14 mouse cellular contexts compared by ENCODE assay signal in genomic region chr11:75540209-75540608, GRCm38 (mm10). TPM values are rescaled to one million over a fixed set of nuclear protein-coding genes. Genes with fewer than 3 reads are reported as not detected.
A peak's percentile ranks its signal among the peaks of the same experiment; 100 is the strongest.
DNase-seq lines count a peak whose midpoint lies in the region; ATAC-seq and TF ChIP-seq lines count a peak whose summit lies in the region.
"Had no signal": no experiment of that assay in that cellular context is flagged by ENCODE, and none has a peak within 500 bp of the region (broad histone marks: within the 10 kb centered on the region; RNA-seq: fewer than 3 reads in every experiment).

No protein-coding gene starts in this region.

- DNase-seq in forebrain, embryonic 14.5 days (ENCODE audit: low spot score): no peak
- no peak for DNase-seq in hindbrain, embryonic 14.5 days (ENCODE audit: low spot score)
- DNase-seq in midbrain, embryonic 11.5 days (ENCODE audit: low spot score, missing footprints): no peak
- DNase-seq in right cerebral cortex, postnatal 14 days: no peak
- DNase-seq: cerebellum, adult 11-12 months; embryo, embryonic 11 days had no signal

- WGBS in forebrain, embryonic 15.5 days: 83% methylated on average over 8 of the region's 8 CpGs
- WGBS in forebrain, embryonic 14.5 days: 84% methylated on average over 8 of the region's 8 CpGs
- WGBS in hindbrain, embryonic 14.5 days: 85% methylated on average over 8 of the region's 8 CpGs
- WGBS in hindbrain, embryonic 12.5 days: 83% methylated on average over 8 of the region's 8 CpGs
- WGBS in midbrain, embryonic 11.5 days: 88% methylated on average over 8 of the region's 8 CpGs
- 89% methylated on average over 8 of the region's 8 CpGs for WGBS in midbrain, embryonic 13.5 days

- H3ac ChIP-seq in myocyte (ENCODE audit: control insufficient read depth, insufficient read length): no peak overlapping the region

- peak overlapping the region; percentile 47 for H3K27ac ChIP-seq in forebrain, embryonic 15.5 days (replicated peaks)
- H3K27ac ChIP-seq in forebrain, embryonic 14.5 days (ENCODE audit: low read depth, low read length): no peak overlapping the region
- 0 out of 2 replicates have a peak overlapping the region, but pooled peaks have one; percentile 8 for H3K27ac ChIP-seq in hindbrain, embryonic 14.5 days
- no peak overlapping the region for H3K27ac ChIP-seq in hindbrain, embryonic 12.5 days
- H3K27ac ChIP-seq in midbrain, embryonic 11.5 days (ENCODE audit: low read depth, low read length): 0 out of 2 replicates have a peak overlapping the region, but pooled peaks have one; percentile 6
- H3K27ac ChIP-seq in midbrain, embryonic 13.5 days: no peak overlapping the region
- H3K27ac ChIP-seq: forebrain, embryonic 12.5 days; limb, embryonic 13.5 days had no signal

- no peak overlapping the region for H3K4me3 ChIP-seq in forebrain, embryonic 15.5 days
- H3K4me3 ChIP-seq in forebrain, embryonic 14.5 days (ENCODE audit: low read depth, low read length): no peak overlapping the region
- H3K4me3 ChIP-seq in hindbrain, embryonic 14.5 days (replicated peaks; ENCODE audit: low read length): no peak overlapping the region
- H3K4me3 ChIP-seq in hindbrain, embryonic 12.5 days: no peak overlapping the region
- no peak overlapping the region for H3K4me3 ChIP-seq in midbrain, embryonic 11.5 days (ENCODE audit: low read depth, low read length)
- H3K4me3 ChIP-seq in midbrain, embryonic 13.5 days (replicated peaks): no peak overlapping the region
- H3K4me3 ChIP-seq in myocyte: no peak overlapping the region
- H3K4me3 ChIP-seq: forebrain, embryonic 12.5 days; limb, embryonic 13.5 days; lung, embryonic 15.5 days had no signal

- H3K9ac ChIP-seq in forebrain, embryonic 15.5 days (replicated peaks): no peak overlapping the region
- H3K9ac ChIP-seq in forebrain, embryonic 14.5 days (ENCODE audit: low read length): no peak overlapping the region
- H3K9ac ChIP-seq in hindbrain, embryonic 14.5 days: peak overlapping the region; percentile 14; the same call in 1 of the 2 replicates
- no peak overlapping the region for H3K9ac ChIP-seq in hindbrain, embryonic 12.5 days
- no peak overlapping the region for H3K9ac ChIP-seq in midbrain, embryonic 11.5 days (ENCODE audit: low read length)
- no peak overlapping the region for H3K9ac ChIP-seq in midbrain, embryonic 13.5 days (replicated peaks)
- H3K9ac ChIP-seq: forebrain, embryonic 12.5 days; limb, embryonic 13.5 days; lung, embryonic 15.5 days had no signal

- no peaks in the 10 kb centered on the region for H3K79me2 ChIP-seq in myocyte (ENCODE audit: control insufficient read depth, insufficient read depth)

- ATAC-seq in forebrain, embryonic 15.5 days (replicated peaks): no peak
- ATAC-seq in forebrain, embryonic 14.5 days: no peak
- ATAC-seq in hindbrain, embryonic 14.5 days (ENCODE audit: low FRiP score): no peak
- ATAC-seq in hindbrain, embryonic 12.5 days (ENCODE audit: low FRiP score): no peak
- ATAC-seq in midbrain, embryonic 11.5 days (ENCODE audit: low FRiP score): no peak
- no peak for ATAC-seq in midbrain, embryonic 13.5 days

- peaks cover 23% of the 10 kb centered on the region for H3K4me1 ChIP-seq in forebrain, embryonic 15.5 days
- peaks cover 3% of the 10 kb centered on the region; the same call in 1 of the 2 replicates for H3K4me1 ChIP-seq in forebrain, embryonic 14.5 days (ENCODE audit: control insufficient read depth, insufficient read depth, low read length)
- peaks cover 21% of the 10 kb centered on the region for H3K4me1 ChIP-seq in hindbrain, embryonic 14.5 days (replicated peaks; ENCODE audit: control insufficient read depth, insufficient read depth, low read length)
- peaks cover 24% of the 10 kb centered on the region for H3K4me1 ChIP-seq in hindbrain, embryonic 12.5 days
- no peaks in the 10 kb centered on the region for H3K4me1 ChIP-seq in midbrain, embryonic 11.5 days (ENCODE audit: control insufficient read depth, insufficient read depth, low read length)
- H3K4me1 ChIP-seq in midbrain, embryonic 13.5 days (replicated peaks): peaks cover 25% of the 10 kb centered on the region

- no peak overlapping the region for H3K4me2 ChIP-seq in forebrain, embryonic 15.5 days (replicated peaks)
- no peak overlapping the region for H3K4me2 ChIP-seq in forebrain, embryonic 14.5 days (ENCODE audit: low read length)
- H3K4me2 ChIP-seq in hindbrain, embryonic 14.5 days (replicated peaks): no peak overlapping the region
- H3K4me2 ChIP-seq in hindbrain, embryonic 12.5 days (replicated peaks): no peak overlapping the region
- no peak overlapping the region for H3K4me2 ChIP-seq in midbrain, embryonic 11.5 days
- no peak overlapping the region for H3K4me2 ChIP-seq in midbrain, embryonic 13.5 days (replicated peaks)
- H3K4me2 ChIP-seq in myocyte (ENCODE audit: low read depth): no peak overlapping the region
- H3K4me2 ChIP-seq: forebrain, embryonic 12.5 days; limb, embryonic 13.5 days; lung, embryonic 15.5 days had no signal

- H3K36me3 ChIP-seq in forebrain, embryonic 15.5 days: no peaks in the 10 kb centered on the region
- peaks cover 5% of the 10 kb centered on the region; the same call in 1 of the 2 replicates for H3K36me3 ChIP-seq in forebrain, embryonic 14.5 days (ENCODE audit: control insufficient read depth, insufficient read depth, low read length)
- H3K36me3 ChIP-seq in hindbrain, embryonic 14.5 days (replicated peaks; ENCODE audit: control insufficient read depth, insufficient read depth): peaks cover 19% of the 10 kb centered on the region; the same call in 1 of the 2 replicates
- H3K36me3 ChIP-seq in hindbrain, embryonic 12.5 days: 0 out of 2 replicates have a peak, but pooled peaks cover 9% of the 10 kb centered on the region
- H3K36me3 ChIP-seq in midbrain, embryonic 11.5 days (ENCODE audit: control insufficient read depth, insufficient read depth, low read length): no peaks in the 10 kb centered on the region
- peaks cover 19% of the 10 kb centered on the region; the same call in 1 of the 2 replicates for H3K36me3 ChIP-seq in midbrain, embryonic 13.5 days
- no peaks in the 10 kb centered on the region for H3K36me3 ChIP-seq in myocyte (ENCODE audit: control insufficient read depth, insufficient read depth)
- H3K36me3 ChIP-seq: forebrain, embryonic 12.5 days; limb, embryonic 13.5 days; lung, embryonic 15.5 days had no signal

- no peaks in the 10 kb centered on the region for H3K9me3 ChIP-seq in forebrain, embryonic 15.5 days
- H3K9me3 ChIP-seq in forebrain, embryonic 14.5 days (replicated peaks; ENCODE audit: control insufficient read depth, low read length): no peaks in the 10 kb centered on the region
- H3K9me3 ChIP-seq in hindbrain, embryonic 14.5 days (ENCODE audit: control insufficient read depth, low read length): no peaks in the 10 kb centered on the region
- H3K9me3 ChIP-seq in hindbrain, embryonic 12.5 days (replicated peaks): no peaks in the 10 kb centered on the region
- no peaks in the 10 kb centered on the region for H3K9me3 ChIP-seq in midbrain, embryonic 11.5 days (ENCODE audit: control insufficient read depth, low read length)
- no peaks in the 10 kb centered on the region for H3K9me3 ChIP-seq in midbrain, embryonic 13.5 days
- H3K9me3 ChIP-seq: forebrain, embryonic 12.5 days; limb, embryonic 13.5 days; lung, embryonic 15.5 days had no signal

- no peak for TF ChIP-seq POLR2A in myocyte (IDR thresholded peaks at IDR 0.05; ENCODE audit: insufficient read length, low read depth)

- no peaks in the 10 kb centered on the region for H3K27me3 ChIP-seq in forebrain, embryonic 15.5 days
- H3K27me3 ChIP-seq in forebrain, embryonic 14.5 days (replicated peaks; ENCODE audit: control insufficient read depth, insufficient read depth, low read length): no peaks in the 10 kb centered on the region
- no peaks in the 10 kb centered on the region for H3K27me3 ChIP-seq in hindbrain, embryonic 14.5 days (ENCODE audit: control insufficient read depth, insufficient read depth, low read length)
- no peaks in the 10 kb centered on the region for H3K27me3 ChIP-seq in hindbrain, embryonic 12.5 days
- H3K27me3 ChIP-seq in midbrain, embryonic 11.5 days (ENCODE audit: control insufficient read depth, insufficient read depth, low read length): no peaks in the 10 kb centered on the region
- H3K27me3 ChIP-seq in midbrain, embryonic 13.5 days: no peaks in the 10 kb centered on the region
- no peaks in the 10 kb centered on the region for H3K27me3 ChIP-seq in myocyte (ENCODE audit: control insufficient read depth, insufficient read depth, insufficient read length)
- H3K27me3 ChIP-seq: forebrain, embryonic 12.5 days; limb, embryonic 13.5 days; lung, embryonic 15.5 days had no signal

RNA-seq across cellular contexts. Expression of gene Slc43a2, which starts 8.7 kb away (rescaled TPM):
- polyA plus RNA-seq in forebrain, embryonic 15.5 days (2015; fragmentation: Nextera tagmentation; extraction: Ambion mirVana): 12.1 and 12.6 TPM in 2 replicates
- polyA plus RNA-seq in forebrain, embryonic 14.5 days (2014; fragmentation: Nextera tagmentation; extraction: Ambion mirVana): 6.5 and 9.1 TPM in 2 replicates
- 13.8 and 15.2 TPM in 2 replicates for polyA plus RNA-seq in hindbrain, embryonic 14.5 days (2014; fragmentation: Nextera tagmentation; extraction: Ambion mirVana)
- polyA plus RNA-seq in hindbrain, embryonic 12.5 days (2016; fragmentation: Nextera tagmentation; extraction: Ambion mirVana): 15.9 and 16.5 TPM in 2 replicates
- 3.3 and 3.7 TPM in 2 replicates for polyA plus RNA-seq in midbrain, embryonic 11.5 days (2014; fragmentation: Nextera tagmentation; extraction: Ambion mirVana)
- polyA plus RNA-seq in midbrain, embryonic 13.5 days (2015; fragmentation: Nextera tagmentation; extraction: Ambion mirVana): 16.4 and 17.3 TPM in 2 replicates
- polyA plus RNA-seq in myocyte (2012; fragmentation: generic; extraction: Trizol): 15.9 TPM

RNA-seq across cellular contexts. Expression of gene Scarf1, which starts 26.9 kb away (rescaled TPM):
- polyA plus RNA-seq in forebrain, embryonic 15.5 days (2015; fragmentation: Nextera tagmentation; extraction: Ambion mirVana): 3.1 and 3.3 TPM in 2 replicates
- polyA plus RNA-seq in forebrain, embryonic 14.5 days (2014; fragmentation: Nextera tagmentation; extraction: Ambion mirVana): 2.7 and 3.4 TPM in 2 replicates
- 3.5 and 4.2 TPM in 2 replicates for polyA plus RNA-seq in hindbrain, embryonic 14.5 days (2014; fragmentation: Nextera tagmentation; extraction: Ambion mirVana)
- 5.7 and 5.8 TPM in 2 replicates for polyA plus RNA-seq in hindbrain, embryonic 12.5 days (2016; fragmentation: Nextera tagmentation; extraction: Ambion mirVana)
- 2.9 and 3.4 TPM in 2 replicates for polyA plus RNA-seq in midbrain, embryonic 11.5 days (2014; fragmentation: Nextera tagmentation; extraction: Ambion mirVana)
- polyA plus RNA-seq in midbrain, embryonic 13.5 days (2015; fragmentation: Nextera tagmentation; extraction: Ambion mirVana): 3.4 and 3.5 TPM in 2 replicates
- 0.06 TPM for polyA plus RNA-seq in myocyte (2012; fragmentation: generic; extraction: Trizol)

RNA-seq across cellular contexts. Expression of gene Rilp, which starts 30.3 kb away (rescaled TPM):
- 0.71 and 0.72 TPM in 2 replicates for polyA plus RNA-seq in forebrain, embryonic 15.5 days (2015; fragmentation: Nextera tagmentation; extraction: Ambion mirVana)
- 0.77 and 0.86 TPM in 2 replicates for polyA plus RNA-seq in forebrain, embryonic 14.5 days (2014; fragmentation: Nextera tagmentation; extraction: Ambion mirVana)
- 2.8 and 3.1 TPM in 2 replicates for polyA plus RNA-seq in hindbrain, embryonic 14.5 days (2014; fragmentation: Nextera tagmentation; extraction: Ambion mirVana)
- polyA plus RNA-seq in hindbrain, embryonic 12.5 days (2016; fragmentation: Nextera tagmentation; extraction: Ambion mirVana): 0.68 and 0.75 TPM in 2 replicates
- 0.53 and 0.72 TPM in 2 replicates for polyA plus RNA-seq in midbrain, embryonic 11.5 days (2014; fragmentation: Nextera tagmentation; extraction: Ambion mirVana)
- 0.97 and 1.2 TPM in 2 replicates for polyA plus RNA-seq in midbrain, embryonic 13.5 days (2015; fragmentation: Nextera tagmentation; extraction: Ambion mirVana)
- polyA plus RNA-seq in myocyte (2012; fragmentation: generic; extraction: Trizol): 4.6 TPM
- polyA plus RNA-seq: inflammation-experienced regulatory T-cells, adult 6 months had no signal

RNA-seq across cellular contexts. Expression of gene Pitpna, which starts 47.7 kb away (rescaled TPM):
- 92.4 and 97.7 TPM in 2 replicates for polyA plus RNA-seq in forebrain, embryonic 15.5 days (2015; fragmentation: Nextera tagmentation; extraction: Ambion mirVana)
- polyA plus RNA-seq in forebrain, embryonic 14.5 days (2014; fragmentation: Nextera tagmentation; extraction: Ambion mirVana): 94.2 and 101 TPM in 2 replicates
- polyA plus RNA-seq in hindbrain, embryonic 14.5 days (2014; fragmentation: Nextera tagmentation; extraction: Ambion mirVana): 136 and 159 TPM in 2 replicates
- 116 and 125 TPM in 2 replicates for polyA plus RNA-seq in hindbrain, embryonic 12.5 days (2016; fragmentation: Nextera tagmentation; extraction: Ambion mirVana)
- 87.9 and 90.7 TPM in 2 replicates for polyA plus RNA-seq in midbrain, embryonic 11.5 days (2014; fragmentation: Nextera tagmentation; extraction: Ambion mirVana)
- 77.8 and 99.2 TPM in 2 replicates for polyA plus RNA-seq in midbrain, embryonic 13.5 days (2015; fragmentation: Nextera tagmentation; extraction: Ambion mirVana)
- 125 TPM for polyA plus RNA-seq in myocyte (2012; fragmentation: generic; extraction: Trizol)

RNA-seq across cellular contexts. Expression of gene Prpf8, which starts 53.6 kb away (rescaled TPM):
- polyA plus RNA-seq in forebrain, embryonic 15.5 days (2015; fragmentation: Nextera tagmentation; extraction: Ambion mirVana): 55.0 and 58.3 TPM in 2 replicates
- polyA plus RNA-seq in forebrain, embryonic 14.5 days (2014; fragmentation: Nextera tagmentation; extraction: Ambion mirVana): 67.0 and 73.1 TPM in 2 replicates
- 74.5 and 83.2 TPM in 2 replicates for polyA plus RNA-seq in hindbrain, embryonic 14.5 days (2014; fragmentation: Nextera tagmentation; extraction: Ambion mirVana)
- polyA plus RNA-seq in hindbrain, embryonic 12.5 days (2016; fragmentation: Nextera tagmentation; extraction: Ambion mirVana): 68.9 and 74.2 TPM in 2 replicates
- 94.9 and 100.0 TPM in 2 replicates for polyA plus RNA-seq in midbrain, embryonic 11.5 days (2014; fragmentation: Nextera tagmentation; extraction: Ambion mirVana)
- polyA plus RNA-seq in midbrain, embryonic 13.5 days (2015; fragmentation: Nextera tagmentation; extraction: Ambion mirVana): 58.2 and 61.8 TPM in 2 replicates
- 93.0 TPM for polyA plus RNA-seq in myocyte (2012; fragmentation: generic; extraction: Trizol)

Comparison
In these comparisons a context has a peak if more than half of its experiments do, and no peak if none do; other contexts are left out.
1. H3K27ac ChIP-seq: peak in forebrain, embryonic 15.5 days (single experiment), hindbrain, embryonic 14.5 days (single experiment) and midbrain, embryonic 11.5 days (single experiment); none in forebrain, embryonic 14.5 days (single experiment), hindbrain, embryonic 12.5 days (single experiment) and midbrain, embryonic 13.5 days (single experiment).